Mouse (Mus musculus): ENCODE results near the gene Mfsd12. TPM values are rescaled to one million over a fixed set of nuclear protein-coding genes. Genes with fewer than 3 reads are reported as not detected.

The Mfsd12 gene
- polyA plus RNA-seq (2012; rRNA removed) = 33.7 and 37.4 TPM in 2 replicates

GRCm38 (mm10) chr10:81356991-81357844, at the start of gene Mfsd12:
TSS of gene Mfsd12 (plus strand) at chr10:81357491.

GRCm38 (mm10) chr10:81320550-81321347, 36.5 kb upstream of the Mfsd12 start, which contains the start of gene Cactin:
TSS of gene Cactin (plus strand) at chr10:81321103.

GRCm38 (mm10) chr10:81328386-81328785, 28.9 kb upstream of the Mfsd12 start, which contains the start of gene Tbxa2r:
TSS of gene Tbxa2r (plus strand) at chr10:81328731.

GRCm38 (mm10) chr10:81342686-81343505, 14.4 kb upstream of the Mfsd12 start, which contains the start of gene Gipc3:
TSS of gene Gipc3 (minus strand) at chr10:81343266.

GRCm38 (mm10) chr10:81350351-81351063, 6.8 kb upstream of the Mfsd12 start, which contains the start of gene Hmg20b:
TSS of gene Hmg20b (minus strand) at chr10:81350480.

GRCm38 (mm10) chr10:81365672-81366476, 8.6 kb downstream of the Mfsd12 start, which contains the start of gene 4930404N11Rik:
TSS of gene 4930404N11Rik (minus strand) at chr10:81365816.

GRCm38 (mm10) chr10:81377793-81378552, 20.7 kb downstream of the Mfsd12 start, which contains the start of gene Fzr1:
TSS of gene Fzr1 (minus strand) at chr10:81378516.

GRCm38 (mm10) chr10:81383802-81384604, 26.7 kb downstream of the Mfsd12 start, which contains the start of the genes Dohh and Gm48551:
TSS of gene Dohh (plus strand) at chr10:81384428.
TSS of gene Gm48551 (plus strand) at chr10:81384466.

GRCm38 (mm10) chr10:81388505-81389055, 31.3 kb downstream of the Mfsd12 start, which contains the start of gene Gm48552:
TSS of gene Gm48552 (plus strand) at chr10:81389005.

GRCm38 (mm10) chr10:81392781-81393185, 35.5 kb downstream of the Mfsd12 start, which contains the start of gene Smim24:
TSS of gene Smim24 (plus strand) at chr10:81393051.

Other genes with a start within 250 kb of the Mfsd12 start
- 243 and 284 TPM in 2 replicates for gene Zbtb7a, start 222.3 kb upstream of the Mfsd12 start, polyA plus RNA-seq (2012; rRNA removed)
- 55.8 and 61.5 TPM in 2 replicates for gene Pias4, start 189.6 kb upstream of the Mfsd12 start, polyA plus RNA-seq (2012; rRNA removed)
- 2,007 and 2,039 TPM in 2 replicates for gene Eef2, start 180.9 kb upstream of the Mfsd12 start, polyA plus RNA-seq (2012; rRNA removed)
- gene Dapk3, start 174.5 kb upstream of the Mfsd12 start, polyA plus RNA-seq (2012; rRNA removed) = 125 and 128 TPM in 2 replicates
- gene 4930442H23Rik, start 173.6 kb upstream of the Mfsd12 start, polyA plus RNA-seq (2012; rRNA removed) = not detected in 2 replicates
- not detected in 2 replicates for gene Nmrk2, start 155.4 kb upstream of the Mfsd12 start, polyA plus RNA-seq (2012; rRNA removed)
- 1.1 and 1.4 TPM in 2 replicates for gene Atcay, start 126.7 kb upstream of the Mfsd12 start, polyA plus RNA-seq (2012; rRNA removed)
- gene Zfr2, start 124.3 kb upstream of the Mfsd12 start, polyA plus RNA-seq (2012; rRNA removed) = 14.2 and 20.7 TPM in 2 replicates
- 9.0 and 10.3 TPM in 2 replicates for gene Matk, start 104.6 kb upstream of the Mfsd12 start, polyA plus RNA-seq (2012; rRNA removed)
- gene Mrpl54, start 90.6 kb upstream of the Mfsd12 start, polyA plus RNA-seq (2012; rRNA removed) = 157 and 224 TPM in 2 replicates
- gene Apba3, start 90.5 kb upstream of the Mfsd12 start, polyA plus RNA-seq (2012; rRNA removed) = 123 and 126 TPM in 2 replicates
- 261 and 310 TPM in 2 replicates for gene Tjp3, start 65.9 kb upstream of the Mfsd12 start, polyA plus RNA-seq (2012; rRNA removed)
- gene Pip5k1c, start 64.5 kb upstream of the Mfsd12 start, polyA plus RNA-seq (2012; rRNA removed) = 65.4 and 73.0 TPM in 2 replicates
- gene Cactin, start 36.4 kb upstream of the Mfsd12 start, polyA plus RNA-seq (2012; rRNA removed) = 33.3 and 36.3 TPM in 2 replicates
- 23.0 and 24.8 TPM in 2 replicates for gene Tbxa2r, start 28.8 kb upstream of the Mfsd12 start, polyA plus RNA-seq (2012; rRNA removed)
- gene Gipc3, start 14.2 kb upstream of the Mfsd12 start, polyA plus RNA-seq (2012; rRNA removed) = 3.0 and 3.5 TPM in 2 replicates
- 209 and 214 TPM in 2 replicates for gene Hmg20b, start 7.0 kb upstream of the Mfsd12 start, polyA plus RNA-seq (2012; rRNA removed)
- gene 4930404N11Rik, start 8.3 kb downstream of the Mfsd12 start, polyA plus RNA-seq (2012; rRNA removed) = 43.7 and 48.7 TPM in 2 replicates
- gene Fzr1, start 21.0 kb downstream of the Mfsd12 start, polyA plus RNA-seq (2012; rRNA removed) = 130 and 133 TPM in 2 replicates
- gene Dohh, start 26.9 kb downstream of the Mfsd12 start, polyA plus RNA-seq (2012; rRNA removed) = 98.1 and 108 TPM in 2 replicates
- gene Gm48551, start 27.0 kb downstream of the Mfsd12 start, polyA plus RNA-seq (2012; rRNA removed) = 2.9 TPM in 2 replicates
- 4.4 and 5.7 TPM in 2 replicates for gene Gm48552, start 31.5 kb downstream of the Mfsd12 start, polyA plus RNA-seq (2012; rRNA removed)
- 504 and 602 TPM in 2 replicates for gene Smim24, start 35.6 kb downstream of the Mfsd12 start, polyA plus RNA-seq (2012; rRNA removed)
- gene Nfic, start 98.1 kb downstream of the Mfsd12 start, polyA plus RNA-seq (2012; rRNA removed) = 33.9 and 48.1 TPM in 2 replicates
- 4.7 and 5.4 TPM in 2 replicates for gene Celf5, start 125.2 kb downstream of the Mfsd12 start, polyA plus RNA-seq (2012; rRNA removed)
- gene Ncln, start 138.9 kb downstream of the Mfsd12 start, polyA plus RNA-seq (2012; rRNA removed) = 240 and 254 TPM in 2 replicates
- gene S1pr4, start 142.6 kb downstream of the Mfsd12 start, polyA plus RNA-seq (2012; rRNA removed) = 4.5 and 5.7 TPM in 2 replicates
- 3.0 and 3.1 TPM in 2 replicates for gene Gna15, start 166.7 kb downstream of the Mfsd12 start, polyA plus RNA-seq (2012; rRNA removed)
- 280 and 341 TPM in 2 replicates for gene Gna11, start 187.7 kb downstream of the Mfsd12 start, polyA plus RNA-seq (2012; rRNA removed)
- gene Aes, start 202.0 kb downstream of the Mfsd12 start, polyA plus RNA-seq (2012; rRNA removed) = 1,852 and 2,404 TPM in 2 replicates
- 48.9 and 62.5 TPM in 2 replicates for gene Tle2, start 217.1 kb downstream of the Mfsd12 start, polyA plus RNA-seq (2012; rRNA removed)
- gene Tle6, start 243.6 kb downstream of the Mfsd12 start, polyA plus RNA-seq (2012; rRNA removed) = 28.5 and 36.3 TPM in 2 replicates
- 0.55 and 0.89 TPM in 2 replicates for gene BC025920, start 248.8 kb downstream of the Mfsd12 start, polyA plus RNA-seq (2012; rRNA removed)